Mouse (Mus musculus): ENCODE data around the gene Ddx39b. TPM values are rescaled to one million over a fixed set of nuclear protein-coding genes. Genes with fewer than 3 reads are reported as not detected.

The Ddx39b gene
- polyA plus RNA-seq, 1 experiment: 245 TPM

- H3K9ac ChIP-seq (ENCODE audit: low read depth, poor library complexity, severe bottlenecking): peak overlapping the region; percentile 22; the same call in 1 of the 2 replicates
- no peak overlapping the region for H3K27ac ChIP-seq (ENCODE audit: insufficient read depth, low read length)
These were observed 45.3 kb upstream of the Ddx39b start for GRCm38 (mm10) chr17:35196321-35196641.

GRCm38 (mm10) chr17:35197126-35197525 is 44.4 kb upstream of the Ddx39b start:
- no peak overlapping the region for H3K4me3 ChIP-seq (ENCODE audit: low read depth, low read length)
- no peaks in the 10 kb centered on the region for H3K4me1 ChIP-seq (ENCODE audit: control insufficient read depth, insufficient read depth, low read length)
- no peaks in the 10 kb centered on the region for H3K9me3 ChIP-seq (replicated peaks; ENCODE audit: control insufficient read depth, insufficient read depth, low read length, poor library complexity, severe bottlenecking)
- no peaks in the 10 kb centered on the region for H3K27me3 ChIP-seq (ENCODE audit: control insufficient read depth, insufficient read depth, low read length, poor library complexity, severe bottlenecking)
- no peaks in the 10 kb centered on the region for H3K36me3 ChIP-seq (ENCODE audit: control insufficient read depth, insufficient read depth, low read length, poor library complexity, severe bottlenecking)
- H3K27ac ChIP-seq (ENCODE audit: insufficient read depth, low read length): no peak overlapping the region
- TF ChIP-seq CTCF (IDR thresholded peaks at IDR 0.05; ENCODE audit: low read depth, low read length): no peak
- TF ChIP-seq POLR2A (IDR thresholded peaks at IDR 0.05; ENCODE audit: insufficient read depth, low read length): no peak
- no peak for TF ChIP-seq EP300 (IDR thresholded peaks at IDR 0.05; ENCODE audit: insufficient read depth, low read depth, low read length)
- H3K9ac ChIP-seq (ENCODE audit: low read depth, poor library complexity, severe bottlenecking): no peak overlapping the region

More at GRCm38 (mm10) chr17:35196321-35196641, 45.3 kb upstream of the Ddx39b start:
- Histone ChIP-seq H3K36me3 (ENCODE audit: control insufficient read depth, insufficient read depth, low read length, poor library complexity, severe bottlenecking) (no peaks in the 10 kb centered on the region), H3K27me3 (ENCODE audit: control insufficient read depth, insufficient read depth, low read length, poor library complexity, severe bottlenecking) (no peaks in the 10 kb centered on the region), H3K4me3 (ENCODE audit: low read depth, low read length) (peak overlapping the region; percentile 70; the same call in 1 of the 2 replicates), H3K4me1 (ENCODE audit: control insufficient read depth, insufficient read depth, low read length) (no peaks in the 10 kb centered on the region), H3K9me3 (replicated peaks; ENCODE audit: control insufficient read depth, insufficient read depth, low read length, poor library complexity, severe bottlenecking) (no peaks in the 10 kb centered on the region)
- TF ChIP-seq CTCF (IDR thresholded peaks at IDR 0.05; ENCODE audit: low read depth, low read length) (no peak), EP300 (IDR thresholded peaks at IDR 0.05; ENCODE audit: insufficient read depth, low read depth, low read length) (no peak), POLR2A (IDR thresholded peaks at IDR 0.05; ENCODE audit: insufficient read depth, low read length) (no peak)

GRCm38 (mm10) chr17:35198029-35198428 is 43.5 kb upstream of the Ddx39b start:
- H3K36me3 ChIP-seq (ENCODE audit: control insufficient read depth, insufficient read depth, low read length, poor library complexity, severe bottlenecking): no peaks in the 10 kb centered on the region
- no peaks in the 10 kb centered on the region for H3K4me1 ChIP-seq (ENCODE audit: control insufficient read depth, insufficient read depth, low read length)
- no peaks in the 10 kb centered on the region for H3K27me3 ChIP-seq (ENCODE audit: control insufficient read depth, insufficient read depth, low read length, poor library complexity, severe bottlenecking)
- no peak for TF ChIP-seq POLR2A (IDR thresholded peaks at IDR 0.05; ENCODE audit: insufficient read depth, low read length)
- TF ChIP-seq EP300 (IDR thresholded peaks at IDR 0.05; ENCODE audit: insufficient read depth, low read depth, low read length): no peak
- no peak for TF ChIP-seq CTCF (IDR thresholded peaks at IDR 0.05; ENCODE audit: low read depth, low read length)
- H3K27ac ChIP-seq (ENCODE audit: insufficient read depth, low read length): no peak overlapping the region
- H3K9ac ChIP-seq (ENCODE audit: low read depth, poor library complexity, severe bottlenecking): no peak overlapping the region
- H3K4me3 ChIP-seq (ENCODE audit: low read depth, low read length): no peak overlapping the region
- no peaks in the 10 kb centered on the region for H3K9me3 ChIP-seq (replicated peaks; ENCODE audit: control insufficient read depth, insufficient read depth, low read length, poor library complexity, severe bottlenecking)

GRCm38 (mm10) chr17:35198946-35199345 is 42.6 kb upstream of the Ddx39b start:
- Histone ChIP-seq H3K36me3 (ENCODE audit: control insufficient read depth, insufficient read depth, low read length, poor library complexity, severe bottlenecking) (no peaks in the 10 kb centered on the region), H3K4me1 (ENCODE audit: control insufficient read depth, insufficient read depth, low read length) (no peaks in the 10 kb centered on the region), H3K4me3 (ENCODE audit: low read depth, low read length) (no peak overlapping the region), H3K9me3 (replicated peaks; ENCODE audit: control insufficient read depth, insufficient read depth, low read length, poor library complexity, severe bottlenecking) (no peaks in the 10 kb centered on the region), H3K9ac (ENCODE audit: low read depth, poor library complexity, severe bottlenecking) (no peak overlapping the region), H3K27me3 (ENCODE audit: control insufficient read depth, insufficient read depth, low read length, poor library complexity, severe bottlenecking) (no peaks in the 10 kb centered on the region), H3K27ac (ENCODE audit: insufficient read depth, low read length) (no peak overlapping the region)
- TF ChIP-seq POLR2A (IDR thresholded peaks at IDR 0.05; ENCODE audit: insufficient read depth, low read length) (no peak), CTCF (IDR thresholded peaks at IDR 0.05; ENCODE audit: low read depth, low read length) (no peak), EP300 (IDR thresholded peaks at IDR 0.05; ENCODE audit: insufficient read depth, low read depth, low read length) (peak; percentile 33; the same call in 1 of the 2 replicates)

- no peak for TF ChIP-seq CTCF (IDR thresholded peaks at IDR 0.05; ENCODE audit: low read depth, low read length)
- no peak for TF ChIP-seq POLR2A (IDR thresholded peaks at IDR 0.05; ENCODE audit: insufficient read depth, low read length)
- no peak for TF ChIP-seq EP300 (IDR thresholded peaks at IDR 0.05; ENCODE audit: insufficient read depth, low read depth, low read length)
- H3K4me3 ChIP-seq (ENCODE audit: low read depth, low read length): no peak overlapping the region
- no peaks in the 10 kb centered on the region for H3K27me3 ChIP-seq (ENCODE audit: control insufficient read depth, insufficient read depth, low read length, poor library complexity, severe bottlenecking)
- no peaks in the 10 kb centered on the region for H3K36me3 ChIP-seq (ENCODE audit: control insufficient read depth, insufficient read depth, low read length, poor library complexity, severe bottlenecking)
- H3K9me3 ChIP-seq (replicated peaks; ENCODE audit: control insufficient read depth, insufficient read depth, low read length, poor library complexity, severe bottlenecking): no peaks in the 10 kb centered on the region
- no peaks in the 10 kb centered on the region for H3K4me1 ChIP-seq (ENCODE audit: control insufficient read depth, insufficient read depth, low read length)
- no peak overlapping the region for H3K9ac ChIP-seq (ENCODE audit: low read depth, poor library complexity, severe bottlenecking)
- no peak overlapping the region for H3K27ac ChIP-seq (ENCODE audit: insufficient read depth, low read length)
These were observed 41.1 kb upstream of the Ddx39b start for GRCm38 (mm10) chr17:35200398-35200797.

GRCm38 (mm10) chr17:35201128-35201527 is 40.4 kb upstream of the Ddx39b start:
- no peaks in the 10 kb centered on the region for H3K4me1 ChIP-seq (ENCODE audit: control insufficient read depth, insufficient read depth, low read length)
- no peaks in the 10 kb centered on the region for H3K27me3 ChIP-seq (ENCODE audit: control insufficient read depth, insufficient read depth, low read length, poor library complexity, severe bottlenecking)
- H3K4me3 ChIP-seq (ENCODE audit: low read depth, low read length): no peak overlapping the region
- H3K27ac ChIP-seq (ENCODE audit: insufficient read depth, low read length): no peak overlapping the region
- H3K9ac ChIP-seq (ENCODE audit: low read depth, poor library complexity, severe bottlenecking): no peak overlapping the region
- no peaks in the 10 kb centered on the region for H3K36me3 ChIP-seq (ENCODE audit: control insufficient read depth, insufficient read depth, low read length, poor library complexity, severe bottlenecking)
- H3K9me3 ChIP-seq (replicated peaks; ENCODE audit: control insufficient read depth, insufficient read depth, low read length, poor library complexity, severe bottlenecking): no peaks in the 10 kb centered on the region
- no peak for TF ChIP-seq POLR2A (IDR thresholded peaks at IDR 0.05; ENCODE audit: insufficient read depth, low read length)
- TF ChIP-seq CTCF (IDR thresholded peaks at IDR 0.05; ENCODE audit: low read depth, low read length): no peak
- TF ChIP-seq EP300 (IDR thresholded peaks at IDR 0.05; ENCODE audit: insufficient read depth, low read depth, low read length): no peak
